Mouse (Mus musculus): ENCODE data around the gene Zc3h7a. TPM values are rescaled to one million over a fixed set of nuclear protein-coding genes. Genes with fewer than 3 reads are reported as not detected.

Zc3h7a gene
- total RNA-seq, 2 experiments from 2014 or later, result 75.6 to 78.0 TPM

Small RNAs within 50 kb of the gene (microRNA-seq; reads per million reads assigned to microRNA genes)
- gene Gm23935, result 11.3 to 11.9 reads per million in 2 experiments

Other genes with a start within 250 kb of the Zc3h7a start
- 100 to 1,000 TPM; 219 to 230 TPM for gene Snn, start 115.4 kb downstream of the Zc3h7a start, total RNA-seq (2021)
- 10 to 100 TPM; 12.2 to 15.0 TPM for gene Litaf, start 110.2 kb downstream of the Zc3h7a start, total RNA-seq (2021)
- gene Txndc11, start 41.7 kb downstream of the Zc3h7a start, total RNA-seq (2021), result 10 to 100 TPM; 31.3 to 37.4 TPM
- 10 to 100 TPM; 52.4 to 53.5 TPM for gene Rsl1d1, start 26.9 kb upstream of the Zc3h7a start, total RNA-seq (2021)
- 10 to 100 TPM; 92.4 to 95.1 TPM for gene Gspt1, start 77.9 kb upstream of the Zc3h7a start, total RNA-seq (2021)
- not detected for gene Tnfrsf17, start 137.4 kb upstream of the Zc3h7a start, total RNA-seq (2021)
- gene Snx29, start 146.5 kb upstream of the Zc3h7a start, total RNA-seq (2021), result 10 to 100 TPM; 26.9 to 33.6 TPM